Mouse (Mus musculus) urinary bladder, postnatal 14 days (tissue): ENCODE results near the gene Atp2a2.
"Not testable (repeated sequence)": the region's sequence is repeated elsewhere in the genome, so short reads cannot be mapped to it uniquely, and the experiment has no call there.

Source experiments
- DNase-seq: peaks from one replicate; pipeline ENCODE4 v3.0.0; 2021; ENCODE audit warnings: low spot score

Atp2a2 gene

GRCm38 (mm10) chr5:122450913-122451317 lies 51.1 kb downstream of the Atp2a2 start:
- DNase-seq = no peak

GRCm38 (mm10) chr5:122449946-122450345 lies 52.1 kb downstream of the Atp2a2 start:
- DNase-seq = no peak

GRCm38 (mm10) chr5:122448869-122449268 lies 53.2 kb downstream of the Atp2a2 start:
- no peak for DNase-seq

- DNase-seq = peak; percentile 35
Observed at GRCm38 (mm10) chr5:122447857-122448256, 54.2 kb downstream of the Atp2a2 start.

GRCm38 (mm10) chr5:122445051-122445610 lies 56.9 kb downstream of the Atp2a2 start:
- no peak for DNase-seq

GRCm38 (mm10) chr5:122444492-122444891 lies 57.5 kb downstream of the Atp2a2 start:
- DNase-seq = no peak

GRCm38 (mm10) chr5:122440095-122440630 lies 61.9 kb downstream of the Atp2a2 start:
- no peak for DNase-seq

- DNase-seq = no peak
Observed at GRCm38 (mm10) chr5:122439400-122440094, 62.5 kb downstream of the Atp2a2 start.

- DNase-seq = no peak
Observed at GRCm38 (mm10) chr5:122434541-122434940, 67.5 kb downstream of the Atp2a2 start.

GRCm38 (mm10) chr5:122431221-122431620 lies 70.8 kb downstream of the Atp2a2 start:
- DNase-seq = no peak

- DNase-seq = no peak
Observed at GRCm38 (mm10) chr5:122430036-122430775, 71.8 kb downstream of the Atp2a2 start.

- DNase-seq = no peak
Observed at GRCm38 (mm10) chr5:122425550-122425949, 76.5 kb downstream of the Atp2a2 start.

GRCm38 (mm10) chr5:122423083-122423482 lies 78.9 kb downstream of the Atp2a2 start:
- no peak for DNase-seq

- DNase-seq = peak; percentile 90
Observed at GRCm38 (mm10) chr5:122422071-122422964, 79.7 kb downstream of the Atp2a2 start.

GRCm38 (mm10) chr5:122421271-122422068 lies 80.6 kb downstream of the Atp2a2 start, which contains the start of gene Anapc7:
TSS of gene Anapc7 (plus strand) at chr5:122421693.
- DNase-seq = no peak

- not testable (repeated sequence) for DNase-seq
Observed at GRCm38 (mm10) chr5:122420676-122421075, 81.3 kb downstream of the Atp2a2 start.

- no peak for DNase-seq
Observed at GRCm38 (mm10) chr5:122415465-122415864, 86.6 kb downstream of the Atp2a2 start.

- DNase-seq = no peak
Observed at GRCm38 (mm10) chr5:122414351-122414750, 87.7 kb downstream of the Atp2a2 start.

- peak; percentile 37 for DNase-seq
Observed at GRCm38 (mm10) chr5:122412826-122413225, 89.2 kb downstream of the Atp2a2 start.

GRCm38 (mm10) chr5:122411892-122412291 lies 90.1 kb downstream of the Atp2a2 start:
- no peak for DNase-seq
